Comparison of ENCODE assay signal across 26 mouse cellular contexts in the genomic region with DNA sequence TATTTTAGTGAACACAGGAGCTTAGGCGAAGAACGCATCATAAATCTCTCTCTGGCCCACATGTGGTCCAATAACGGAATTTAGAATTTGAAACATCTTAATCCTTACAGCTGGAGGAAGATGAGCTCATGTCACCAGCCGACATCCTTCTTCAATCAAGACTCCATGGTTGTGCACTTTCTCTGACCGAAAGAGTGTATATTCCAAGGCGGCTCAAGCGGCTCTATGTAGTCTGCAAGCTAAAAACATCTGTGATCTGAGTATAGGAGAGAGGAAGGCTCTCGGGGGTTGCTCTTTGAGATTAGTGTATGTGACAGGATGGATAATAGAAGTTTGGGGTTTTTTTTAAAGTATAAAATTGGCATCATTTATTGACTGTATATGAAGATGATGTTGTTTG.
"Had no signal": no experiment of that assay in that cellular context is flagged by ENCODE, and none has a peak within 500 bp of the region (broad histone marks: within the 10 kb centered on the region; RNA-seq: fewer than 3 reads in every experiment).

No protein-coding gene starts in this region.

- H3K27ac ChIP-seq: heart, embryonic 10.5 days; hindbrain, embryonic 10.5 days; hindbrain, embryonic 12.5 days; hindbrain, embryonic 14.5 days; intestine, embryonic 15.5 days; layer of hippocampus, adult 2 months; limb, embryonic 10.5 days; limb, embryonic 12.5 days; liver, embryonic 13.5 days had no signal

- ATAC-seq: hindbrain, embryonic 16.5 days; inflammation-experienced regulatory T-cells, adult 6 months; intestine, embryonic 15.5 days; intestine, postnatal 0 days had no signal

- H3K4me3 ChIP-seq: heart, embryonic 10.5 days; heart, embryonic 12.5 days; hindbrain, embryonic 10.5 days; hindbrain, embryonic 12.5 days; intestine, embryonic 15.5 days; layer of hippocampus, adult 2 months; limb, embryonic 10.5 days; limb, embryonic 12.5 days; liver, embryonic 13.5 days had no signal

- DNase-seq: gastrocnemius, postnatal 14 days; gastrocnemius, postnatal 36 days; heart, adult 18-20 months; heart, postnatal 10 days; heart, postnatal 36 days; kidney, adult 18-20 months; kidney, adult 8-10 months; kidney, postnatal 10 days; kidney, postnatal 25 days; kidney, postnatal 4 days; layer of hippocampus, postnatal 36 days; liver; liver, embryonic 13.5 days had no signal

- H3K4me2 ChIP-seq: heart, embryonic 12.5 days; hindbrain, embryonic 12.5 days; hindbrain, embryonic 14.5 days; intestine, embryonic 15.5 days; limb, embryonic 12.5 days; liver, embryonic 11.5 days; liver, embryonic 13.5 days had no signal

- H3K9ac ChIP-seq: heart, embryonic 12.5 days; hindbrain, embryonic 12.5 days; hindbrain, embryonic 14.5 days; intestine, embryonic 15.5 days; limb, embryonic 12.5 days; liver, embryonic 13.5 days had no signal

- H3K4me1 ChIP-seq: heart, embryonic 10.5 days; heart, embryonic 12.5 days; intestine, embryonic 15.5 days; liver, embryonic 13.5 days had no signal

- H3K27me3 ChIP-seq: heart, embryonic 12.5 days; hindbrain, embryonic 12.5 days; intestine, embryonic 15.5 days; limb, embryonic 12.5 days; liver, embryonic 13.5 days had no signal

- H3K9me3 ChIP-seq: heart, embryonic 10.5 days; heart, embryonic 12.5 days; hindbrain, embryonic 10.5 days; hindbrain, embryonic 12.5 days; intestine, embryonic 15.5 days; limb, embryonic 10.5 days; limb, embryonic 12.5 days; liver, embryonic 13.5 days had no signal

- H3K36me3 ChIP-seq: heart, embryonic 10.5 days; heart, embryonic 12.5 days; hindbrain, embryonic 10.5 days; hindbrain, embryonic 12.5 days; intestine, embryonic 15.5 days; limb, embryonic 10.5 days; limb, embryonic 12.5 days; liver, embryonic 13.5 days had no signal
